Comparison of ENCODE assay signal across 19 mouse cellular contexts in genomic region chr13:98069646-98070045, GRCm38 (mm10).
"Had no signal": no experiment of that assay in that cellular context is flagged by ENCODE, and none has a peak within 500 bp of the region (broad histone marks: within the 10 kb centered on the region; RNA-seq: fewer than 3 reads in every experiment).

No protein-coding gene starts in this region.

- H3K4me2 ChIP-seq: lung, embryonic 14.5 days; midbrain, embryonic 12.5 days; neural tube, embryonic 13.5 days; neural tube, embryonic 15.5 days had no signal

- H3K27ac ChIP-seq: midbrain, embryonic 10.5 days; midbrain, embryonic 12.5 days; neural tube, embryonic 13.5 days; neural tube, embryonic 15.5 days had no signal

- H3K4me1 ChIP-seq: midbrain, embryonic 12.5 days; neural tube, embryonic 13.5 days; neural tube, embryonic 15.5 days had no signal

- H3K27me3 ChIP-seq: midbrain, embryonic 12.5 days; neural tube, embryonic 13.5 days; neural tube, embryonic 15.5 days had no signal

- H3K9me3 ChIP-seq: midbrain, embryonic 10.5 days; midbrain, embryonic 12.5 days; neural tube, embryonic 13.5 days; neural tube, embryonic 15.5 days had no signal

- H3K4me3 ChIP-seq: midbrain, embryonic 10.5 days; midbrain, embryonic 12.5 days; myocyte; neural tube, embryonic 13.5 days; neural tube, embryonic 15.5 days had no signal

- ATAC-seq: midbrain, embryonic 16.5 days had no signal

- H3K36me3 ChIP-seq: midbrain, embryonic 10.5 days; midbrain, embryonic 12.5 days; neural tube, embryonic 13.5 days; neural tube, embryonic 15.5 days had no signal

- H3K9ac ChIP-seq: lung, embryonic 14.5 days; midbrain, embryonic 12.5 days; neural tube, embryonic 13.5 days; neural tube, embryonic 15.5 days had no signal

- DNase-seq: lung, adult 18-20 months; lung, embryonic 14.5 days; lung, postnatal 14 days; lung, postnatal 36 days; midbrain, embryonic 14.5 days; retina, postnatal 1 day; right cerebral cortex, adult 18-20 months; right cerebral cortex, postnatal 25 days; right cerebral cortex, postnatal 4 days; spleen, adult 18-20 months; thymus, adult 18-20 months; thymus, postnatal 14 days; thymus, postnatal 36 days had no signal
